Mouse (Mus musculus) myocyte (in vitro differentiated cells): Measurements from ENCODE around the gene Uqcc3.

Experiments
- E2F4 ChIP-seq: IDR thresholded peaks from one replicate; pipeline ENCODE4 v1.6.1; 2011; ENCODE audit warnings: mild to moderate bottlenecking, control low read depth, moderate library complexity; ENCODE audit not compliant: insufficient read depth
- MAX ChIP-seq: IDR thresholded peaks from one replicate; pipeline ENCODE4 v1.6.1; 2011; ENCODE audit warnings: low read depth, mild to moderate bottlenecking, control low read depth
- MYOD1 ChIP-seq, 3 experiments: IDR thresholded peaks; one replicate each; pipeline ENCODE4 v1.6.1; 2011; ENCODE audit warnings: control low read depth in 2 of 3, low read depth in 2 of 3, mild to moderate bottlenecking in 2 of 3, moderate library complexity in 1 of 3; ENCODE audit not compliant: insufficient read length in 2 of 3, control insufficient read depth in 1 of 3
- MYOG ChIP-seq, 3 experiments: IDR thresholded peaks; one replicate each; pipeline ENCODE4 v1.6.1; 2011; ENCODE audit warnings: control low read depth in 2 of 3, low read depth in 2 of 3, mild to moderate bottlenecking in 2 of 3; ENCODE audit not compliant: insufficient read length in 2 of 3, control insufficient read depth in 1 of 3, insufficient read depth in 1 of 3
- POLR2A ChIP-seq: IDR thresholded peaks from one replicate; pipeline ENCODE4 v1.6.1; 2011; ENCODE audit warnings: low read depth, mild to moderate bottlenecking, control low read depth, moderate library complexity; ENCODE audit not compliant: insufficient read length
- POLR2AphosphoS2 ChIP-seq: IDR thresholded peaks from one replicate; pipeline ENCODE4 v1.6.1; 2011; ENCODE audit warnings: low read depth, control low read depth; ENCODE audit not compliant: insufficient read length
- REST ChIP-seq: IDR thresholded peaks from one replicate; pipeline ENCODE4 v1.6.1; 2011; ENCODE audit warnings: mild to moderate bottlenecking, control low read depth, moderate library complexity; ENCODE audit not compliant: insufficient read depth, insufficient read length
- TCF12 ChIP-seq: IDR thresholded peaks from one replicate; pipeline ENCODE4 v1.6.1; 2011; ENCODE audit warnings: mild to moderate bottlenecking, control low read depth; ENCODE audit not compliant: poor library complexity, insufficient read depth, severe bottlenecking
- USF1 ChIP-seq: IDR thresholded peaks from one replicate; pipeline ENCODE4 v1.6.1; 2011; ENCODE audit warnings: low read depth, mild to moderate bottlenecking, control low read depth, moderate library complexity

DNA sequence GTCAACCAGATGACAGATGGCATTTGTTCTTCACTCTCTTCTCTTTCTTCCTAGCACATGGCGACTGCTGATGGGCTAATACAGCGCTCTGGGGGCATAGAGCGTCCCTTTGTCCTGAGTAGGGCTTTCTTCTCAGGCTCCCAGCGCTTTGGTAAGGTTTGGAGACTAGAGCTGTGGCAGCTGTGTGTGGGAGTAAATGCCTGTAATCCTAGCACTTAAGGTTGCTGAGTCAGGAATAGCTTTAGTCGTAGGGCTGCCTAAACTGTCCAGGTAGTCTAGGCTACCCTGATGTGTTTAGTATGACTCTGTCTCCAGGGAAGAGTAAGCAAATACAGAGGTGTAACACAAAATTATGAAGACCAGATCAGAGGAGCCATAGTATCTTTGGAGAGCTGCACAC is 31.1 kb upstream of the Uqcc3 start:
- TF ChIP-seq POLR2A (no peak), MYOG (IDR thresholded peaks at IDR 0.05; ENCODE audit: control insufficient read depth in 1 of 3, insufficient read depth in 1 of 3, insufficient read length in 2 of 3, low read depth in 2 of 3) (no peak), E2F4 (no peak), USF1 (no peak), MAX (no peak), REST (no peak), POLR2AphosphoS2 (no peak), TCF12 (no peak), MYOD1 (IDR thresholded peaks at IDR 0.05; ENCODE audit: control insufficient read depth in 1 of 3, insufficient read length in 2 of 3, low read depth in 2 of 3) (no peak)
